Mouse (Mus musculus) forebrain, embryonic 14.5 days (tissue): ENCODE results near the gene Grip2. TPM values are rescaled to one million over a fixed set of nuclear protein-coding genes. Genes with fewer than 3 reads are reported as not detected.

Experiments used
- ATAC-seq: fragments of 200-750 bp; cut with Nextera tagmentation; 2 replicates; pipeline ENCODE4 v1.8.0; 2017; ENCODE audit warnings: mild to moderate bottlenecking, moderate library complexity
- DNase-seq: peaks from one replicate; pipeline ENCODE4 v3.0.0-alpha.2; 2015; ENCODE audit warnings: low spot score
- H3K27ac ChIP-seq: fragments of 300-500 bp; sonication (generic); 2 replicates; pipeline ENCODE4 v1.5.1; 2014; ENCODE audit warnings: low read depth, mild to moderate bottlenecking, control low read depth, low read length, moderate library complexity
- H3K27me3 ChIP-seq: fragments of 300-500 bp; sonication (generic); replicated peaks from 2 replicates; pipeline ENCODE4 v1.6.1; 2014; ENCODE audit warnings: low read length, control low read depth, mixed read lengths; ENCODE audit not compliant: control insufficient read depth, insufficient read depth
- H3K36me3 ChIP-seq: fragments of 300-500 bp; sonication (generic); 2 replicates; pipeline ENCODE4 v1.6.1; 2014; ENCODE audit warnings: low read length, control low read depth; ENCODE audit not compliant: control insufficient read depth, insufficient read depth
- H3K4me1 ChIP-seq: fragments of 300-500 bp; sonication (generic); 2 replicates; pipeline ENCODE4 v1.6.1; 2014; ENCODE audit warnings: antibody characterized with exemption, low read length, control low read depth; ENCODE audit not compliant: control insufficient read depth, insufficient read depth
- H3K4me2 ChIP-seq: fragments of 300-500 bp; sonication (generic); 2 replicates; pipeline ENCODE4 v1.6.1; 2014; ENCODE audit warnings: mild to moderate bottlenecking, control low read depth, low read length
- H3K4me3 ChIP-seq: fragments of 300-500 bp; sonication (generic); 2 replicates; pipeline ENCODE4 v1.5.1; 2014; ENCODE audit warnings: low read depth, low read length, control low read depth
- H3K9ac ChIP-seq: fragments of 300-500 bp; sonication (generic); 2 replicates; pipeline ENCODE4 v1.6.1; 2014; ENCODE audit warnings: mild to moderate bottlenecking, low read length, control low read depth, moderate library complexity
- H3K9me3 ChIP-seq: fragments of 300-500 bp; sonication (generic); replicated peaks from 2 replicates; pipeline ENCODE4 v1.6.1; 2016; ENCODE audit warnings: low read length, control low read depth, mixed read lengths; ENCODE audit not compliant: control insufficient read depth
- WGBS: fragments of 180-500 bp; shearing (Covaris S2); extraction: QIAGEN DNeasy Blood & Tissue Kit; methylation state at CpG from one replicate; pipeline ENCODE4 v1.1.7; 2014; 5-methylcytosine and 5-hydroxymethylcytosine counted together
- polyA plus RNA-seq: library from polyadenylated mRNA; unstranded; fragments of >200 nt; fragmentation: Nextera tagmentation; extraction: Ambion mirVana; gene quantifications from 2 replicates; pipeline ENCODE4 v1.2.1, GENCODE M21; 2014

The Grip2 gene
- polyA plus RNA-seq = 2.6 and 5.1 TPM in 2 replicates

DNA sequence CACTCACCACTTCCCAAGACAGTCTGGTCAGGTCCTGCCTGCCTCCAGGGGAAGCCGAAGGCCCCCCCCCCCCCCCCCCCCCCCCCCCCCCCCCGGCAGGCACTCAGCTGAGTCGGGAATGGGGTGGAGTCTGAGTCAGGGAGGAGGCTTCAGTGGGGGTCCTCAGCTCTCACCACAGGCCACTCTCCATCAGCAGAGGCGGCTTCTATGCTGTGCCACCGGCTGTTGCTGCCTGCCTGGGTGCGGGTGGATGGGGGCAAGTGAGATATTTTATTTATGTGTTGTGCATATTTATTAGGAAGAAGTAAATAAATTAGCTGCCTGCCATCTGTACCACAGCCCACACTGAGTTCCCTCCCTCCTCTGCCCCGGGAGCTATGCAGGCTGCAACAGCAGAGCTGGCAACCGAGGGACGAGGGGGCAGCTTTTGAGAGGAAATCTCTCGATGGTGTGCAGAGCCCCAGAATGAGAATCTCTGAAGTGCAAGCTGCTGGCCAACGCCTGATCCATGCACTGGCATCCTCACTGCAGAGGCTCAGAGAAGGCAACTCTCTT, at the start of gene Grip2:
Grip2 (minus strand) TSS at position 235 of the 555 bp plus-strand sequence.
- Histone ChIP-seq H3K9ac (no peak within 1 kb of the TSS), H3K4me1 (no peaks in the 10 kb centered on the region), H3K4me2 (no peak within 1 kb of the TSS), H3K36me3 (no peaks in the 10 kb centered on the region), H3K27me3 (no peaks in the 10 kb centered on the region), H3K27ac (no peak within 1 kb of the TSS), H3K4me3 (no peak within 1 kb of the TSS), H3K9me3 (no peaks in the 10 kb centered on the region)
- 56% methylated on average over 9 of the region's 11 CpGs for WGBS
- ATAC-seq (peak; percentile 80; the same call in 1 of the 2 replicates), DNase-seq (peak; percentile 59)

- no peaks in the 10 kb centered on the region for H3K36me3 ChIP-seq
Observed at GRCm38 (mm10) chr6:91872781-91873180, 45.7 kb upstream of the Grip2 start.

GRCm38 (mm10) chr6:91868091-91868490, 41.0 kb upstream of the Grip2 start:
- Histone ChIP-seq H3K4me1 (no peaks in the 10 kb centered on the region), H3K27ac (no peak overlapping the region), H3K9ac (no peak overlapping the region), H3K9me3 (no peaks in the 10 kb centered on the region), H3K4me3 (no peak overlapping the region), H3K36me3 (no peaks in the 10 kb centered on the region), H3K4me2 (no peak overlapping the region), H3K27me3 (0 out of 2 replicates have a peak, but pooled peaks cover 4% of the 10 kb centered on the region)
- DNase-seq (no peak), ATAC-seq (no peak)
- WGBS = 94% methylated on average over 5 of the region's 5 CpGs

More at GRCm38 (mm10) chr6:91872781-91873180, 45.7 kb upstream of the Grip2 start:
- no peak overlapping the region for H3K4me2 ChIP-seq
- DNase-seq (no peak), ATAC-seq (no peak)
- H3K27me3 ChIP-seq = peaks cover 4% of the 10 kb centered on the region; the same call in 1 of the 2 replicates
- WGBS = 62% methylated on average over 2 of the region's 2 CpGs
- H3K9me3 ChIP-seq = no peaks in the 10 kb centered on the region
- H3K9ac ChIP-seq = no peak overlapping the region
- peaks cover 4% of the 10 kb centered on the region for H3K4me1 ChIP-seq
- no peak overlapping the region for H3K4me3 ChIP-seq
- H3K27ac ChIP-seq = no peak overlapping the region

DNA sequence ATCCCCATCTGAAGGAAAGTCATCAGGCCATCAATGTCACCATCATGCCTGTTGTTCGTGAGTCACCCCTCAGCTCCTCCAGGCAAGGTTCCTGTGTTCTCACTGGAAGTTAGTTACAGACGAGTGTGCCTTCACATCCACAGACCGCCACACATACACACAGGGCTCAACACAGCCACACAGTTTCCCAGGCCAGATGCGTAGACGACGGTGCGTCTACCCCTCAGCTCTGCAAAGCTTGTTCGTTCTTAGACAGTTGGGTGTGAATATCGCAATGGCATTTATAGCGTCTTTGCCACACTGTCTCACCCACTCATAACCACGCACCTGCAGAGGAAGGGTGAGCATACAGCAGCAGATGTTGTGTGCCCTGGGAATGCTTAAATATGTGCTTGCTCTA, 38.6 kb upstream of the Grip2 start:
- Histone ChIP-seq H3K4me2 (no peak overlapping the region), H3K36me3 (no peaks in the 10 kb centered on the region), H3K9ac (no peak overlapping the region), H3K27me3 (0 out of 2 replicates have a peak, but pooled peaks cover under 1% of the 10 kb centered on the region), H3K4me3 (no peak overlapping the region), H3K9me3 (no peaks in the 10 kb centered on the region), H3K4me1 (no peaks in the 10 kb centered on the region), H3K27ac (no peak overlapping the region)
- ATAC-seq (no peak), DNase-seq (no peak)
- WGBS = 81% methylated on average over 11 of the region's 11 CpGs

DNA sequence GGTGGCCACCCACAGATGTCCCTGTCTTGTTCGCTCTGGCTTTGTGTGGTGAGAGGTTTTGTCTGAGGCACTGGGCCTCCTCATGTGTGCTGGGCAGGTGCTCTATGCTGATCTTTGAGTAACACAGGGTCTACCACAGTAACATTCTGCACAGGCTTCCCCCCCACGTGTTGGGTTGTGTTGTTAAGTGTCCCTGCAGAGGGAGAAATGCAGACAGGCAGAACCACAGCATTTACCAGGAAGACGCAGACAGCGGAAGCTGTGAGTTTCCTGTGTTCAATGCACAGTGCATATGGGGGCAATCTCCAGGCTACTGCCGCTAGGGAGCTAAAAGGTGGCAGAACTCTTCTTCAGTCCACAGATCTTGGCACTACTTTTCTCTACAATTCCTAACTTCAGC, 37.5 kb upstream of the Grip2 start:
- no peak overlapping the region for H3K4me3 ChIP-seq
- DNase-seq = no peak
- H3K4me1 ChIP-seq = no peaks in the 10 kb centered on the region
- ATAC-seq = no peak
- no peaks in the 10 kb centered on the region for H3K36me3 ChIP-seq
- WGBS = 81% methylated on average over 5 of the region's 5 CpGs
- H3K4me2 ChIP-seq = no peak overlapping the region
- no peaks in the 10 kb centered on the region for H3K27me3 ChIP-seq
- no peaks in the 10 kb centered on the region for H3K9me3 ChIP-seq
- no peak overlapping the region for H3K27ac ChIP-seq
- no peak overlapping the region for H3K9ac ChIP-seq

DNA sequence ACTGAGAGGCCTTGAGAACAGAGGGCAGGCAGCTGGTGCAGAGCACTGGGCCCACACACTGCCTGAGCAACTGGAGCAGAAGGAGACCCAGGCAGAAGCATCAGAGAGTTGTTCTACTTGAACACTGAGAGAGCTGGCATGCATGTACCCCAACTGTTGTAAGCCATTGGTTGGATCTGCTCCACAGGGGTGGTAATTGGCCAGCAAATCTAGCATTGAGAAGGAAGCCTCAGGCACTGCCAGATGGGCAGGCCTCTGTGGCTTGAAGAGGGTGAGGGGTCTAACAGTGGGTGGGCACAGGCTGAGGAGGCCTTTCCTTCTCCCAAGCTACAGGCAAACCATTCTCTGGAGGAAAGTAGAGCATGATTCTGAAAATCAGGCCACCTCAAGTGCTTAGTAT, 35.8 kb upstream of the Grip2 start:
- Histone ChIP-seq H3K27ac (no peak overlapping the region), H3K9me3 (no peaks in the 10 kb centered on the region), H3K36me3 (no peaks in the 10 kb centered on the region), H3K9ac (no peak overlapping the region), H3K4me3 (no peak overlapping the region), H3K4me1 (no peaks in the 10 kb centered on the region), H3K27me3 (no peaks in the 10 kb centered on the region), H3K4me2 (no peak overlapping the region)
- no peak for DNase-seq
- ATAC-seq = no peak

GRCm38 (mm10) chr6:91858339-91858738, 31.3 kb upstream of the Grip2 start:
- 84% methylated on average over 5 of the region's 5 CpGs for WGBS
- Histone ChIP-seq H3K4me3 (no peak overlapping the region), H3K36me3 (no peaks in the 10 kb centered on the region), H3K4me2 (no peak overlapping the region), H3K27me3 (no peaks in the 10 kb centered on the region; the same call in 1 of the 2 replicates), H3K9me3 (no peaks in the 10 kb centered on the region), H3K4me1 (no peaks in the 10 kb centered on the region), H3K9ac (no peak overlapping the region), H3K27ac (no peak overlapping the region)
- ATAC-seq = no peak
- no peak for DNase-seq

DNA sequence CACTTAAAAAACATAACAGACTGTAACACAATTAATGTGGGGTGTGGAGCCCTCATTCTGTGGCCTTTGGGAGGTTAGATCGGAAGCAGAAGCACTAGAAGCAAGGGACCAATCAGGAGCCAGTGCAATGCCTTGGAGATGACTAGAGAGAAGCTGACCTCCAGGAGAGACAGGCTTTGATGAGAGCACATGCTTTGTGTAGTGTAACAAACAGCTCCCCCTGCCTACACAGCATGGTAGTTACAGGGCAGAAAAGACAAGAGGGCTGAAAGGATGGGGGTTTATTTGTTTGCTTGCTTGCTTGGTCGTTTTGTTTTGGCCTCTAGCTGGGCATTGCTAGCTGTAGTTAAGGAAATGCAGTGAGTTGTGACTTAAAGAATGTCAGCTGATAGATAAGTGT, 25.5 kb upstream of the Grip2 start:
- DNase-seq (peak; percentile 71), ATAC-seq (peak; percentile 48; the same call in 1 of the 2 replicates)
- no peaks in the 10 kb centered on the region for H3K36me3 ChIP-seq
- no peak overlapping the region for H3K9ac ChIP-seq
- no peak overlapping the region for H3K4me3 ChIP-seq
- H3K27ac ChIP-seq = no peak overlapping the region
- H3K4me1 ChIP-seq = no peaks in the 10 kb centered on the region
- WGBS = 4% methylated on average over 2 of the region's 2 CpGs
- no peak overlapping the region for H3K4me2 ChIP-seq
- no peaks in the 10 kb centered on the region for H3K9me3 ChIP-seq
- no peaks in the 10 kb centered on the region; the same call in 1 of the 2 replicates for H3K27me3 ChIP-seq

GRCm38 (mm10) chr6:91843628-91844153, 16.6 kb upstream of the Grip2 start:
- H3K4me1 ChIP-seq = peaks cover 11% of the 10 kb centered on the region
- peak overlapping the region; percentile 87 for H3K4me2 ChIP-seq
- no peak overlapping the region for H3K27ac ChIP-seq
- no peaks in the 10 kb centered on the region for H3K9me3 ChIP-seq
- peak overlapping the region; percentile 53 for H3K4me3 ChIP-seq
- peak; percentile 44 for DNase-seq
- H3K9ac ChIP-seq = peak overlapping the region; percentile 70
- peaks cover 30% of the 10 kb centered on the region for H3K27me3 ChIP-seq
- no peaks in the 10 kb centered on the region for H3K36me3 ChIP-seq
- WGBS = 3% methylated on average over 67 of the region's 69 CpGs
- ATAC-seq = peak; percentile 30
